Comparison of ENCODE assay signal across 9 mouse cellular contexts in genomic region chr9:64094083-64094482, GRCm38 (mm10). TPM values are rescaled to one million over a fixed set of nuclear protein-coding genes. Genes with fewer than 3 reads are reported as not detected.
DNase-seq lines count a peak whose midpoint lies in the region; ATAC-seq and TF ChIP-seq lines count a peak whose summit lies in the region.
"Had no signal": no experiment of that assay in that cellular context is flagged by ENCODE, and none has a peak within 500 bp of the region (broad histone marks: within the 10 kb centered on the region; RNA-seq: fewer than 3 reads in every experiment).

No protein-coding gene starts in this region.

- no peak overlapping the region for H3K9ac ChIP-seq in heart, postnatal 0 days (replicated peaks; ENCODE audit: low read depth, low read length)
- no peak overlapping the region for H3K9ac ChIP-seq in limb, embryonic 15.5 days

- no peak overlapping the region for H3K27ac ChIP-seq in heart, postnatal 0 days (ENCODE audit: low read depth)
- 0 out of 2 replicates have a peak overlapping the region, but pooled peaks have one; percentile 38 for H3K27ac ChIP-seq in limb, embryonic 15.5 days

- H3K4me1 ChIP-seq in heart, postnatal 0 days (ENCODE audit: control insufficient read depth, insufficient read depth) = peaks cover 18% of the 10 kb centered on the region
- H3K4me1 ChIP-seq in limb, embryonic 15.5 days = peaks cover 21% of the 10 kb centered on the region

- no peak for TF ChIP-seq CTCF in heart, postnatal 0 days (IDR thresholded peaks at IDR 0.05; ENCODE audit: low read depth)

- peak; percentile 18 to 32 for DNase-seq in heart, adult 9 months (ENCODE audit: low spot score in 2 of 2)
- no peak for DNase-seq in heart, postnatal 36 days
- DNase-seq in brain, adult 2 months (ENCODE audit: low read depth, low spot score) = peak; percentile 62
- DNase-seq in heart, postnatal 0 days (ENCODE audit: low spot score) = no peak
- no peak for DNase-seq in thymus, postnatal 4 days
- no peak for DNase-seq in spleen, postnatal 4 days (ENCODE audit: low spot score in 2 of 2)

- no peak overlapping the region for H3K4me3 ChIP-seq in heart, postnatal 0 days (ENCODE audit: low read depth, low read length)
- H3K4me3 ChIP-seq in limb, embryonic 15.5 days = no peak overlapping the region

- H3K27me3 ChIP-seq in heart, postnatal 0 days (ENCODE audit: control insufficient read depth, insufficient read depth, low read length) = no peaks in the 10 kb centered on the region
- H3K27me3 ChIP-seq in limb, embryonic 15.5 days = no peaks in the 10 kb centered on the region

- H3K36me3 ChIP-seq in heart, postnatal 0 days (replicated peaks; ENCODE audit: control insufficient read depth, insufficient read depth, low read length) = no peaks in the 10 kb centered on the region
- no peaks in the 10 kb centered on the region for H3K36me3 ChIP-seq in limb, embryonic 15.5 days

- no peak for TF ChIP-seq EP300 in heart, postnatal 0 days (IDR thresholded peaks at IDR 0.05; ENCODE audit: low read depth)

- ATAC-seq in heart, postnatal 0 days (ENCODE audit: insufficient read depth, low read depth) = peak; percentile 65
- ATAC-seq in limb, embryonic 15.5 days (ENCODE audit: insufficient number of reproducible peaks, low FRiP score, low TSS enrichment, low read depth) = 0 out of 2 replicates have a peak, but pooled peaks have one; percentile 21
- ATAC-seq in megakaryocyte, adult 5-6 weeks (ENCODE audit: poor library complexity, severe bottlenecking) = no peak

- no peak overlapping the region for H3K4me2 ChIP-seq in heart, postnatal 0 days (ENCODE audit: low read depth, low read length)
- H3K4me2 ChIP-seq in limb, embryonic 15.5 days = no peak overlapping the region

- intact Hi-C loops in heart, postnatal 36 days (cut with DNase I) = no loop called here

- no peaks in the 10 kb centered on the region for H3K9me3 ChIP-seq in heart, postnatal 0 days (replicated peaks; ENCODE audit: control insufficient read depth, low read length)
- no peaks in the 10 kb centered on the region for H3K9me3 ChIP-seq in limb, embryonic 15.5 days

- 22% methylated on average over 11 of the region's 11 CpGs for WGBS in heart, postnatal 0 days
- WGBS in limb, embryonic 15.5 days = 65% methylated on average over 11 of the region's 11 CpGs

RNA-seq across cellular contexts. Expression of gene Lctl, which starts 22.9 kb away (rescaled TPM):
- total RNA-seq in heart, postnatal 36 days (2021) = not detected
- total RNA-seq in heart, postnatal 0 days (2014; rRNA removed; ENCODE audit: low replicate concordance) = not detected in 2 replicates
- polyA plus RNA-seq in heart, postnatal 0 days (2015; fragmentation: Nextera tagmentation; extraction: Ambion mirVana) = 0.21 TPM in 1 of 2 replicates, not detected in the other
- polyA plus RNA-seq in limb, embryonic 15.5 days (2015; fragmentation: Nextera tagmentation; extraction: Ambion mirVana) = 0.13 TPM in 1 of 2 replicates, not detected in the other
- total RNA-seq in megakaryocyte, adult 5-6 weeks (2015) = not detected in 2 replicates
- not detected in 2 replicates for total RNA-seq in megakaryocyte, adult 5-6 weeks (2017)
- polyA plus RNA-seq: liver, embryonic 16.5 days had no signal

Comparison
In these comparisons a context has a peak if more than half of its experiments do, and no peak if none do; other contexts are left out.
1. DNase-seq: peak in heart, adult 9 months (2 of 2) and brain, adult 2 months (single experiment); none in heart, postnatal 36 days (0 of 2), heart, postnatal 0 days (single experiment), thymus, postnatal 4 days (single experiment) and spleen, postnatal 4 days (0 of 2).